Mouse (Mus musculus): Measurements from ENCODE around the gene Rnf169.
A peak's percentile ranks its signal among the peaks of the same experiment; 100 is the strongest.

DNA sequence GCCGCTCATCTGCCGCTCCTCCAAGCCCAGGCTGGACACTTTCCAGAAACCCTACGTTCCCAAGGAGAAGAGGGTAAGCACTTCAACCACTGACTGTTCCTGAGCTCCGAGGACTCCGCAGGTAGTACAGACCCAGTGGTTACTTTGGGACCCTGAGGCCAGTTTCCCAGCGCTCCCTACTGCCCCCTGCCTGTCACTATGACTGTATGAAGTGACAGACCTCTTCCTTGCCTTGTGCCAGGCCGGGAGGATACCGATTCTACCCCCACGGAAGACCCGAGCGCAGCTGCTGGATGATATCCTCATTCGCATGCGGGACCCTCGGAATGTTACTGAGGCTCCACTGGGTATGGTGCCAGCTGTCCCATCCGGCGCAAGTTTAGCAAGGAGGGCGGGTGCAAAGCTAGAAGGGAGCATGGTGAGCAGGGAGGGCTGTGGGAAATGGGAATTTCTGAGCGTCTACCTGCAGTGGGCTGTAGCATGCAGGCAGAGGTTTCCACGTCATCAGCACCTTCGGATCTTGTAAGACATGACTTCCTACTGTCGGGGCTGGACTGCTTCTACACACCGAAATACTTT is 63.4 kb downstream of the Rnf169 start:
- peak; percentile 76 for TF ChIP-seq CTCF (IDR thresholded peaks at IDR 0.05; ENCODE audit: low read depth)
- TF ChIP-seq EP300 (IDR thresholded peaks at IDR 0.05; ENCODE audit: low read depth), result no peak
